Mouse (Mus musculus) inflammation-experienced regulatory T-cells, adult 16 weeks (primary cell): ENCODE results near the gene Eif3b. TPM values are rescaled to one million over a fixed set of nuclear protein-coding genes. Genes with fewer than 3 reads are reported as not detected.

Experiments used
- polyA plus RNA-seq: library from polyadenylated mRNA; unstranded; fragments of 100-300 nt; shearing (Covaris generic); gene quantifications from one replicate; pipeline ENCODE4 v1.2.1, GENCODE M21; 2017

Gene Eif3b
- polyA plus RNA-seq, result 60.1 TPM

GRCm38 (mm10) chr5:140418489-140419441 is at the start of gene Eif3b:
Gene Eif3b, plus strand, starts transcription at chr5:140419328.

GRCm38 (mm10) chr5:140388588-140389576 is 30.2 kb upstream of the Eif3b start, which contains the start of gene Snx8:
Gene Snx8, minus strand, starts transcription at chr5:140389262.

GRCm38 (mm10) chr5:140445345-140445744 is 26.2 kb downstream of the Eif3b start, which contains the start of gene Gm4869:
Gene Gm4869, plus strand, starts transcription at chr5:140445645.

Other genes starting within 250 kb of the Eif3b start
- gene Mad1l1, start 97.8 kb upstream of the Eif3b start, polyA plus RNA-seq, result 32.2 TPM
- gene Nudt1, start 97.7 kb upstream of the Eif3b start, polyA plus RNA-seq, result 24.2 TPM
- gene Mrm2, start 87.4 kb upstream of the Eif3b start, polyA plus RNA-seq, result 15.4 TPM
- 3.1 TPM for gene Snx8, start 30.1 kb upstream of the Eif3b start, polyA plus RNA-seq
- gene Gm4869, start 26.3 kb downstream of the Eif3b start, polyA plus RNA-seq, result not detected
- 44.7 TPM for gene Chst12, start 86.2 kb downstream of the Eif3b start, polyA plus RNA-seq
- gene Grifin, start 145.7 kb downstream of the Eif3b start, polyA plus RNA-seq, result 1.5 TPM
- gene Lfng, start 188.0 kb downstream of the Eif3b start, polyA plus RNA-seq, result 92.8 TPM
- gene Ttyh3, start 229.7 kb downstream of the Eif3b start, polyA plus RNA-seq, result 3.7 TPM